Mouse (Mus musculus) heart, postnatal 0 days (tissue): ENCODE results near the gene Npr2.

ENCODE experiments used
- CTCF ChIP-seq: IDR thresholded peaks from 2 replicates; pipeline ENCODE4 v1.5.1; 2016; ENCODE audit warnings: antibody characterized with exemption, control low read depth, low read depth
- EP300 ChIP-seq: IDR thresholded peaks from 2 replicates; pipeline ENCODE4 v1.6.1; 2016; ENCODE audit warnings: antibody characterized with exemption, low read depth

DNA sequence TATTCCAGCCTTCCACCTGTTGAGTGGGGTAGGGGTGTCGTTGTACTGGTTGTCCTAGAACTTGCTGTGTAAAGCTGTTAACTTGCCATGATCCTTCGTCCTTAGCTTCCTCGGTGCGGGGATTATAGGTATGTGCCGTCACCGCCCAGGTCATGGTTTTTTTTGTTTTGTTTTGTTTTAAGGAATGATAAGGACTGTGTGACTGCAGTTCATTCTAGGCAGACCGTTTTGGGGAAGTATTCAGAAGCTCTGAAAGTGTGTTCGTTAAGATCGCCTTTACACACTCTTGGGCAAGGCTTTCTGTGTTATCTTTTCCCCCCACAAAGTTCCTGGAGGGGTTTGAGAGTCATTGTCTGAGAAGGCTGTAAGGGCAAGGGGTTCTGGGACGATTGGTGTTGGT is 19.2 kb upstream of the Npr2 start:
- TF ChIP-seq CTCF: no peak
- TF ChIP-seq EP300: no peak
